Comparison of ENCODE assay signal across 8 mouse cellular contexts in genomic region chr3:95135433-95136052, GRCm38 (mm10). TPM values are rescaled to one million over a fixed set of nuclear protein-coding genes. Genes with fewer than 3 reads are reported as not detected.
DNase-seq lines count a peak whose midpoint lies in the region; ATAC-seq and TF ChIP-seq lines count a peak whose summit lies in the region.

No protein-coding gene starts in this region.

- no peaks in the 10 kb centered on the region for H3K9me3 ChIP-seq in heart, embryonic 10.5 days
- no peaks in the 10 kb centered on the region for H3K9me3 ChIP-seq in MEL (replicated peaks; ENCODE audit: insufficient read depth, low read length)
- H3K9me3 ChIP-seq in hindbrain, embryonic 15.5 days = no peaks in the 10 kb centered on the region
- no peaks in the 10 kb centered on the region for H3K9me3 ChIP-seq in midbrain, embryonic 11.5 days (ENCODE audit: control insufficient read depth, low read length)

- peak overlapping the region; percentile 36; the same call in 1 of the 2 replicates for H3K27ac ChIP-seq in heart, embryonic 10.5 days
- H3K27ac ChIP-seq in MEL (ENCODE audit: control insufficient read depth, low read depth, low read length) = peak overlapping the region; percentile 79
- H3K27ac ChIP-seq in hindbrain, embryonic 15.5 days (replicated peaks) = no peak overlapping the region
- no peak overlapping the region for H3K27ac ChIP-seq in midbrain, embryonic 11.5 days (ENCODE audit: low read depth, low read length)

- peak overlapping the region; percentile 62 for H3K4me2 ChIP-seq in hindbrain, embryonic 15.5 days
- H3K4me2 ChIP-seq in midbrain, embryonic 11.5 days = no peak overlapping the region

- DNase-seq in heart, embryonic 10.5 days (ENCODE audit: low spot score) = no peak
- no peak for DNase-seq in heart, postnatal 14 days
- DNase-seq in MEL (ENCODE audit: low read depth, low spot score) = peak; percentile 88
- peak; percentile 60 for DNase-seq in midbrain, embryonic 11.5 days (ENCODE audit: low spot score, missing footprints)
- DNase-seq in adrenal gland, postnatal 14 days = no peak
- DNase-seq in right cerebral cortex, postnatal 10 days (ENCODE audit: low spot score in 2 of 2) = no peak
- DNase-seq in layer of hippocampus, adult 8-10 months (ENCODE audit: low spot score in 2 of 2) = no peak

- intact Hi-C loops in heart, postnatal 14 days (cut with DNase I) = no loop called here

- TF ChIP-seq EP300 in MEL (IDR thresholded peaks at IDR 0.05; ENCODE audit: low read depth in 1 of 2, low read length in 2 of 2) = peak; percentile 62 to 79

- WGBS in heart, embryonic 10.5 days = 86% methylated on average over 7 of the region's 7 CpGs
- 91% methylated on average over 7 of the region's 7 CpGs for WGBS in hindbrain, embryonic 15.5 days
- WGBS in midbrain, embryonic 11.5 days = 91% methylated on average over 7 of the region's 7 CpGs

- peak overlapping the region; percentile 52 for H3K4me3 ChIP-seq in heart, embryonic 10.5 days
- H3K4me3 ChIP-seq in MEL (ENCODE audit: control insufficient read depth in 1 of 2, insufficient read depth in 1 of 2, low read depth in 2 of 2, low read length in 2 of 2) = peak overlapping the region; percentile 55 to 86
- H3K4me3 ChIP-seq in hindbrain, embryonic 15.5 days = peak overlapping the region; percentile 37
- H3K4me3 ChIP-seq in midbrain, embryonic 11.5 days (ENCODE audit: low read depth, low read length) = no peak overlapping the region

- H3K36me3 ChIP-seq in heart, embryonic 10.5 days = peaks cover 33% of the 10 kb centered on the region
- peaks cover 0 to 20% of the 10 kb centered on the region in 2 experiments for H3K36me3 ChIP-seq in MEL (ENCODE audit: control insufficient read depth in 1 of 2, insufficient read depth in 2 of 2, low read length in 2 of 2)
- H3K36me3 ChIP-seq in hindbrain, embryonic 15.5 days = peaks cover 15% of the 10 kb centered on the region
- peaks cover 2% of the 10 kb centered on the region; the same call in 1 of the 2 replicates for H3K36me3 ChIP-seq in midbrain, embryonic 11.5 days (ENCODE audit: control insufficient read depth, insufficient read depth, low read length)

- TF ChIP-seq RAD21 in MEL (IDR thresholded peaks at IDR 0.05; ENCODE audit: low read depth, low read length) = no peak

- TF ChIP-seq POLR2A in MEL (IDR thresholded peaks at IDR 0.05; ENCODE audit: control insufficient read depth in 1 of 2, insufficient read depth in 1 of 2, low read depth in 1 of 2, low read length in 2 of 2, poor library complexity in 1 of 2) = peak in 1 of 2 experiments; percentile 41; a peak in 1 of 4 replicates

- H3K9ac ChIP-seq in MEL (ENCODE audit: control insufficient read depth, low read depth, low read length, poor library complexity, severe bottlenecking) = peak overlapping the region; percentile 45
- peak overlapping the region; percentile 31; the same call in 1 of the 2 replicates for H3K9ac ChIP-seq in hindbrain, embryonic 15.5 days
- no peak overlapping the region for H3K9ac ChIP-seq in midbrain, embryonic 11.5 days (ENCODE audit: low read length)

- peaks cover 30% of the 10 kb centered on the region for H3K4me1 ChIP-seq in heart, embryonic 10.5 days
- peaks cover 12 to 24% of the 10 kb centered on the region in 2 experiments for H3K4me1 ChIP-seq in MEL (ENCODE audit: control insufficient read depth in 1 of 2, insufficient read depth in 2 of 2, low read length in 2 of 2)
- H3K4me1 ChIP-seq in hindbrain, embryonic 15.5 days (replicated peaks) = peaks cover 23% of the 10 kb centered on the region
- H3K4me1 ChIP-seq in midbrain, embryonic 11.5 days (ENCODE audit: control insufficient read depth, insufficient read depth, low read length) = peaks cover 11% of the 10 kb centered on the region

- no peak for TF ChIP-seq CTCF in MEL (IDR thresholded peaks at IDR 0.05 in 2 of 3, conservative IDR thresholded peaks at IDR 0.05 in 1 of 3; ENCODE audit: control insufficient read depth in 1 of 3, insufficient read depth in 1 of 3, low read depth in 2 of 3, low read length in 3 of 3, poor library complexity in 1 of 3, severe bottlenecking in 1 of 3)

- peaks cover 11% of the 10 kb centered on the region for H3K79me2 ChIP-seq in MEL (ENCODE audit: control insufficient read depth, insufficient read depth, low read length, poor library complexity)

- no peaks in the 10 kb centered on the region for H3K27me3 ChIP-seq in heart, embryonic 10.5 days (ENCODE audit: insufficient read depth, poor library complexity, severe bottlenecking)
- no peaks in the 10 kb centered on the region for H3K27me3 ChIP-seq in MEL (ENCODE audit: control insufficient read depth in 1 of 2, insufficient read depth in 2 of 2, low read length in 2 of 2)
- H3K27me3 ChIP-seq in hindbrain, embryonic 15.5 days = no peaks in the 10 kb centered on the region
- no peaks in the 10 kb centered on the region for H3K27me3 ChIP-seq in midbrain, embryonic 11.5 days (ENCODE audit: control insufficient read depth, insufficient read depth, low read length)

- no peak for ATAC-seq in hindbrain, embryonic 15.5 days (ENCODE audit: low FRiP score, low read depth)
- ATAC-seq in midbrain, embryonic 11.5 days (ENCODE audit: low FRiP score) = no peak

TF ChIP-seq in MEL, 35 proteins besides CTCF, POLR2A, EP300 and RAD21 (continues in another document):
- TF ChIP-seq GATA1 (IDR thresholded peaks at IDR 0.05; ENCODE audit: low read depth, low read length) (peak; percentile 68; the same call in 1 of the 2 replicates), MYC (IDR thresholded peaks at IDR 0.05; ENCODE audit: low read depth, low read length) (peak; percentile 72; the same call in 1 of the 2 replicates), TAL1 (IDR thresholded peaks at IDR 0.05; ENCODE audit: low read length) (peak; percentile 85), JUND (IDR thresholded peaks at IDR 0.05; ENCODE audit: low read depth, low read length) (0 out of 2 replicates have a peak, but pooled peaks have one; percentile 5), SIN3A (IDR thresholded peaks at IDR 0.05; ENCODE audit: low read length) (peak; percentile 78)

RNA-seq across cellular contexts. Expression of gene Lysmd1, which starts 1.7 kb away (rescaled TPM):
- polyA plus RNA-seq in heart, embryonic 10.5 days (2016; fragmentation: Nextera tagmentation; extraction: Ambion mirVana) = 8.7 and 10.1 TPM in 2 replicates
- 1 to 10 TPM; 6.4 to 7.4 TPM for total RNA-seq in heart, postnatal 14 days (2021)
- total RNA-seq in MEL (2012; rRNA removed) = 22.1 and 22.7 TPM in 2 replicates
- polyA plus RNA-seq in MEL (2012; ENCODE audit: insufficient read depth in 1 of 2, insufficient read length in 2 of 2, low read depth in 1 of 2, low replicate concordance in 2 of 2, missing spikeins in 1 of 2) = 100 to 1,000 TPM in 1 of 2 experiments, 10 to 100 TPM in 1; 22.9 to 102 TPM
- polyA plus RNA-seq in hindbrain, embryonic 15.5 days (2015; fragmentation: Nextera tagmentation; extraction: Ambion mirVana) = 42.7 and 45.0 TPM in 2 replicates
- polyA plus RNA-seq in midbrain, embryonic 11.5 days (2014; fragmentation: Nextera tagmentation; extraction: Ambion mirVana) = 16.1 and 17.4 TPM in 2 replicates
- 9.0 and 11.3 TPM in 2 replicates for total RNA-seq in adrenal gland, postnatal 14 days (2021)
- 10 to 100 TPM; 12.5 to 17.7 (median 13.4) TPM for total RNA-seq in layer of hippocampus, adult 8-10 months (2022)

RNA-seq across cellular contexts. Expression of gene Scnm1, which starts 1.7 kb away (rescaled TPM):
- 55.3 and 60.9 TPM in 2 replicates for polyA plus RNA-seq in heart, embryonic 10.5 days (2016; fragmentation: Nextera tagmentation; extraction: Ambion mirVana)
- 10 to 100 TPM; 29.5 to 33.5 TPM for total RNA-seq in heart, postnatal 14 days (2021)
- 71.8 and 93.1 TPM in 2 replicates for total RNA-seq in MEL (2012; rRNA removed)
- polyA plus RNA-seq in MEL (2012; ENCODE audit: insufficient read depth in 1 of 2, insufficient read length in 2 of 2, low read depth in 1 of 2, low replicate concordance in 2 of 2, missing spikeins in 1 of 2) = 100 to 1,000 TPM in 1 of 2 experiments, not detected in 1; 104 TPM
- polyA plus RNA-seq in hindbrain, embryonic 15.5 days (2015; fragmentation: Nextera tagmentation; extraction: Ambion mirVana) = 84.0 and 88.6 TPM in 2 replicates
- polyA plus RNA-seq in midbrain, embryonic 11.5 days (2014; fragmentation: Nextera tagmentation; extraction: Ambion mirVana) = 84.9 and 86.3 TPM in 2 replicates
- total RNA-seq in adrenal gland, postnatal 14 days (2021) = 39.8 and 43.6 TPM in 2 replicates
- total RNA-seq in layer of hippocampus, adult 8-10 months (2022) = 10 to 100 TPM; 51.4 to 57.8 (median 54.9) TPM

RNA-seq across cellular contexts. Expression of gene Tnfaip8l2, which starts 6.6 kb away (rescaled TPM):
- 0.21 and 1.2 TPM in 2 replicates for polyA plus RNA-seq in heart, embryonic 10.5 days (2016; fragmentation: Nextera tagmentation; extraction: Ambion mirVana)
- total RNA-seq in heart, postnatal 14 days (2021) = 1 to 10 TPM; 3.0 to 3.1 TPM
- 3.1 and 4.5 TPM in 2 replicates for total RNA-seq in MEL (2012; rRNA removed)
- polyA plus RNA-seq in MEL (2012; ENCODE audit: insufficient read depth in 1 of 2, insufficient read length in 2 of 2, low read depth in 1 of 2, low replicate concordance in 2 of 2, missing spikeins in 1 of 2) = 1 to 10 TPM in 1 of 2 experiments, not detected in 1; 5.8 TPM
- polyA plus RNA-seq in hindbrain, embryonic 15.5 days (2015; fragmentation: Nextera tagmentation; extraction: Ambion mirVana) = 3.9 and 4.2 TPM in 2 replicates
- polyA plus RNA-seq in midbrain, embryonic 11.5 days (2014; fragmentation: Nextera tagmentation; extraction: Ambion mirVana) = 2.2 and 2.9 TPM in 2 replicates
- total RNA-seq in adrenal gland, postnatal 14 days (2021) = 1.7 and 7.8 TPM in 2 replicates
- total RNA-seq in layer of hippocampus, adult 8-10 months (2022) = 10 to 100 TPM in 1 of 4 experiments, 1 to 10 TPM in 3; 1.7 to 11.1 (median 5.4) TPM

RNA-seq across cellular contexts. Expression of gene Tmod4, which starts 11.3 kb away (rescaled TPM):
- polyA plus RNA-seq in heart, embryonic 10.5 days (2016; fragmentation: Nextera tagmentation; extraction: Ambion mirVana) = 0.70 and 0.90 TPM in 2 replicates
- 10 to 100 TPM; 10.6 to 11.1 TPM for total RNA-seq in heart, postnatal 14 days (2021)
- total RNA-seq in MEL (2012; rRNA removed) = 1.6 and 3.1 TPM in 2 replicates
- 1 to 10 TPM in 1 of 2 experiments, not detected in 1; 5.4 TPM for polyA plus RNA-seq in MEL (2012; ENCODE audit: insufficient read depth in 1 of 2, insufficient read length in 2 of 2, low read depth in 1 of 2, low replicate concordance in 2 of 2, missing spikeins in 1 of 2)
- polyA plus RNA-seq in hindbrain, embryonic 15.5 days (2015; fragmentation: Nextera tagmentation; extraction: Ambion mirVana) = 1.7 and 1.8 TPM in 2 replicates
- polyA plus RNA-seq in midbrain, embryonic 11.5 days (2014; fragmentation: Nextera tagmentation; extraction: Ambion mirVana) = 0.97 TPM in 1 of 2 replicates, not detected in the other
- total RNA-seq in adrenal gland, postnatal 14 days (2021) = 1.4 TPM in 1 of 2 replicates, not detected in the other
- total RNA-seq in layer of hippocampus, adult 8-10 months (2022) = under 1 TPM in 2 of 4 experiments, not detected in 2; 0.55 to 0.81 TPM

RNA-seq across cellular contexts. Expression of gene Sema6c, which starts 24.7 kb away (rescaled TPM):
- polyA plus RNA-seq in heart, embryonic 10.5 days (2016; fragmentation: Nextera tagmentation; extraction: Ambion mirVana) = 1.9 and 4.1 TPM in 2 replicates
- total RNA-seq in heart, postnatal 14 days (2021) = 10 to 100 TPM in 1 of 2 experiments, 1 to 10 TPM in 1; 5.8 to 11.8 TPM
- total RNA-seq in MEL (2012; rRNA removed) = 0.35 and 0.69 TPM in 2 replicates
- 1 to 10 TPM in 1 of 2 experiments, not detected in 1; 3.2 TPM for polyA plus RNA-seq in MEL (2012; ENCODE audit: insufficient read depth in 1 of 2, insufficient read length in 2 of 2, low read depth in 1 of 2, low replicate concordance in 2 of 2, missing spikeins in 1 of 2)
- 33.0 and 34.7 TPM in 2 replicates for polyA plus RNA-seq in hindbrain, embryonic 15.5 days (2015; fragmentation: Nextera tagmentation; extraction: Ambion mirVana)
- polyA plus RNA-seq in midbrain, embryonic 11.5 days (2014; fragmentation: Nextera tagmentation; extraction: Ambion mirVana) = 14.1 and 17.8 TPM in 2 replicates
- total RNA-seq in adrenal gland, postnatal 14 days (2021) = 2.8 and 5.4 TPM in 2 replicates
- 10 to 100 TPM; 27.1 to 36.4 (median 30.9) TPM for total RNA-seq in layer of hippocampus, adult 8-10 months (2022)

Comparison
In these comparisons a context has a peak if more than half of its experiments do, and no peak if none do; other contexts are left out.
1. DNase-seq: peak in MEL (single experiment) and midbrain, embryonic 11.5 days (single experiment); none in heart, embryonic 10.5 days (single experiment), heart, postnatal 14 days (0 of 2), adrenal gland, postnatal 14 days (single experiment), right cerebral cortex, postnatal 10 days (0 of 2) and layer of hippocampus, adult 8-10 months (0 of 2).
2. H3K27ac ChIP-seq: peak in heart, embryonic 10.5 days (single experiment) and MEL (single experiment); none in hindbrain, embryonic 15.5 days (single experiment) and midbrain, embryonic 11.5 days (single experiment).